Mouse (Mus musculus) forebrain, embryonic 15.5 days (tissue): ENCODE measurements around the gene Ifit3b. TPM values are rescaled to one million over a fixed set of nuclear protein-coding genes. Genes with fewer than 3 reads are reported as not detected.
"Not testable (repeated sequence)": the region's sequence is repeated elsewhere in the genome, so short reads cannot be mapped to it uniquely, and the experiment has no call there.

Experiments
- ATAC-seq: fragments of 200-750 bp; cut with Nextera tagmentation; replicated peaks from 2 replicates; pipeline ENCODE4 v1.8.0; 2017; ENCODE audit warnings: mild to moderate bottlenecking, moderate TSS enrichment, moderate library complexity
- H3K27ac ChIP-seq: fragments of 300-500 bp; sonication (generic); replicated peaks from 2 replicates; pipeline ENCODE4 v1.5.1; 2015; ENCODE audit warnings: mild to moderate bottlenecking, inconsistent platforms
- H3K27me3 ChIP-seq: fragments of 300-500 bp; sonication (generic); 2 replicates; pipeline ENCODE4 v1.6.1; 2015; ENCODE audit warnings: inconsistent platforms
- H3K36me3 ChIP-seq: fragments of 300-500 bp; sonication (generic); 2 replicates; pipeline ENCODE4 v1.6.1; 2015; ENCODE audit warnings: mild to moderate bottlenecking, inconsistent platforms
- H3K4me1 ChIP-seq: fragments of 300-500 bp; sonication (generic); 2 replicates; pipeline ENCODE4 v1.6.1; 2015; ENCODE audit warnings: inconsistent platforms
- H3K4me2 ChIP-seq: fragments of 300-500 bp; sonication (generic); replicated peaks from 2 replicates; pipeline ENCODE4 v1.6.1; 2015; ENCODE audit warnings: mild to moderate bottlenecking, inconsistent platforms
- H3K4me3 ChIP-seq: fragments of 300-500 bp; sonication (generic); 2 replicates; pipeline ENCODE4 v1.5.1; 2015; ENCODE audit warnings: mild to moderate bottlenecking, inconsistent platforms
- H3K9ac ChIP-seq: fragments of 300-500 bp; sonication (generic); replicated peaks from 2 replicates; pipeline ENCODE4 v1.6.1; 2015; ENCODE audit warnings: mild to moderate bottlenecking, inconsistent platforms
- H3K9me3 ChIP-seq: fragments of 300-500 bp; sonication (generic); 2 replicates; pipeline ENCODE4 v1.6.1; 2016; ENCODE audit warnings: inconsistent platforms
- WGBS: fragments of 180-500 bp; shearing (Covaris S2); methylation state at CpG from one replicate; pipeline ENCODE4 v1.1.7; 2015; ENCODE audit warnings: mixed read lengths; 5-methylcytosine and 5-hydroxymethylcytosine counted together
- polyA plus RNA-seq: library from polyadenylated mRNA; unstranded; fragments of >200 nt; fragmentation: Nextera tagmentation; extraction: Ambion mirVana; gene quantifications from 2 replicates; pipeline ENCODE4 v1.2.1, GENCODE M21; 2015

The Ifit3b gene
- polyA plus RNA-seq, 1 experiment from 2014 or later = 0.13 TPM

DNA sequence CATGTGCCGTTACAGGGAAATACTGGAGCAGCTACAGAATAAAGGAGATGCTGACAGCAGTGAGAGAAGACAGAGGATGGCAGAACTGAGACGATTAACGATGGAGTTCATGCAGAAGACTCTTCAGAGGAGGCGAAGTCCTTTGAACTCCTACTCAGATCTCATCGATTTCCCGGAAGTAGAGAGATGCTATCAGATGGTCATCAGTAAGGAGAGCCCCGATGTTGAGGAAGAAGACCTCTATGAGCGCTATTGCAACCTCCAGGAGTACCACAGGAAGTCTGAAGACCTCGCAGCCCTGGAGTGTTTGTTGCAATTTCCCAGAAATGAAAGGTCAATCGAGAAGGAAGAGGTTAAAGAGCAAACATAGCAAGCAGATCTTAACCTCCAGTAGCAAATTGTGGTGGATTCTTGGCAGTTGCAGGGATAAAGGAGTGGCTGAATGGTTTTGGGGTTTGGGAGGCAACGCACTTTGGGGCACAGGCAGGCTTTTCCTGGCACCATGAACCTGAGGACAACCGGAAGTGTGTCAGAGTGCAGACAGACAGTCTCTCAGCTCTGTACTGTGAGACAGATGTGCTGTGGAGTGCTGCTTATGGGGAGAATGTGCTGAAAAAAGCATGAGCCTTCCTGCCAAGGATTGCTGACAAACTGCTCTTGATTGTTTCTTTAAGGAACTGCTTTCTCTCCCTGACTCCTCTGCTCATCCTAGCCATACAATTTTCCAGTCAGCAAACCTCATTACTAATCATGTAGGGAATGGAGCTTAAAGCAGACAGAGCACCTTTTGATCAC is 19.7 kb upstream of the Ifit3b start:
- not testable (repeated sequence) for H3K4me3 ChIP-seq, H3K4me2 ChIP-seq, H3K27me3 ChIP-seq, H3K4me1 ChIP-seq, H3K27ac ChIP-seq, H3K9ac ChIP-seq, ATAC-seq, H3K36me3 ChIP-seq, H3K9me3 ChIP-seq
- WGBS = 91% methylated on average over 7 of the region's 12 CpGs

DNA sequence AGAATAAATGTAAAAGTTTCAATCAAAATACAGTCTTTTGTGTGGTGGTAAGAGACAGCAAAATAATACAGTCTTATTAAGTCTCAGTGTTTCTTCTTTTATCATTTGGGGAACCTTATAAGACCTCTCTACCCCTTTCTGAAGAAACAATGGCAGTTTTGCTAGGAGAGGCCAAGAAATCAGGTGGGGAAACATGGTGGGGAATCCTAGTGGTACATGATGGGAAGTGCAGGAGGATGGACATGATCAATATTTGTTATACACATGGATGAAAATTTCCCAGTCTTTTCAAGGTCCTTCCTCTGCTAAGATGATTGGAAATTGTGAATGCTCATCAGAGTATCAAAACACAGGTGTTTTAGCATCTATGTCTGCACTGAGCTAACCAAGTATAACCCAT is 18.8 kb upstream of the Ifit3b start:
- Histone ChIP-seq H3K4me2 (no peak overlapping the region), H3K27me3 (no peaks in the 10 kb centered on the region), H3K4me1 (no peaks in the 10 kb centered on the region), H3K36me3 (no peaks in the 10 kb centered on the region), H3K9ac (no peak overlapping the region), H3K4me3 (no peak overlapping the region), H3K9me3 (no peaks in the 10 kb centered on the region), H3K27ac (no peak overlapping the region)
- ATAC-seq = no peak

DNA sequence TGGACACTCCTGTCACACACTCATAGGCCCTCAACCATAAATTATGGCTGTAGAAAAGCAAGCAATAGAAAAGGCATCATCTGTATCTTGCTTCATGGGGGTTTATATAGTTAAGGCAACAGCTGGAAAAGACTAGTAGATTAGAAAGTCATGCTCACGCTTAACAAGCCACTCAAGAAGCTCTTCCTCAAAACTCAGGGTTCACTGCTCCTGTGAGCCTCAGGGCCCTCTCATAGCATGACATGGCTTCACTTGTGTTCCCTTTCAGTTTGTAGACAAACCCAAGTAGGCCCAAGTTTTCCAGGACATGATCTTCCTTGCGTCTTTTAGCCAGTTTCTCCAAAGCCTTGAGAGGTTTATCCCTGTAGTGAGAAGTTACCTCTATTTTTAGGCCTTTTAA is 14.3 kb upstream of the Ifit3b start:
- no peaks in the 10 kb centered on the region for H3K36me3 ChIP-seq
- no peak overlapping the region for H3K4me3 ChIP-seq
- H3K4me1 ChIP-seq = 0 out of 2 replicates have a peak, but pooled peaks cover 2% of the 10 kb centered on the region
- no peak overlapping the region for H3K27ac ChIP-seq
- H3K27me3 ChIP-seq = no peaks in the 10 kb centered on the region
- no peak overlapping the region for H3K4me2 ChIP-seq
- WGBS = 96% methylated on average over 2 of the region's 2 CpGs
- no peak overlapping the region for H3K9ac ChIP-seq
- ATAC-seq = no peak
- no peaks in the 10 kb centered on the region for H3K9me3 ChIP-seq

DNA sequence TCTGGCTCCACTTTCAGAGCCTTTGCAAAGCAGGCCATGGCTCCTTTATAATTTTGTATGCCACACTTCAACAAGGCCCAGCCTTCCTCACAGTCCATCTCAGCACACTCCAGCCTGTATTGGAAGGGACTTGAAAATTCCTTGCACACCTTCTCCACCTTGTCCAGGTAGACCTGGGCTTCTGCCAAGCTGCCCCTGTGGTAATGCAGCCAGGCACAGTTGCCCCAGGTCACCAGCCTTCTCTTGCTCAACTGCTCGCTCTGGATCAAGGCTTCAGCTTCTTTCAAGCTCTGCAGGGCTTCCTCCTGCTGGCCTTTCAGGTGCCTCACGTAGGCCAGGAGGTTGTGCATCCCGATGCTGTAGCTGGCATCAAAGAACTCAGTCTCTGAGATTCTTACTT is 13.2 kb upstream of the Ifit3b start:
- not testable (repeated sequence) for H3K4me2 ChIP-seq, H3K9me3 ChIP-seq, H3K4me1 ChIP-seq, H3K9ac ChIP-seq, H3K4me3 ChIP-seq, H3K36me3 ChIP-seq, H3K27me3 ChIP-seq, ATAC-seq, H3K27ac ChIP-seq
- whole genome bisulfite sequencing = 75% methylated on average over 3 of the region's 3 CpGs

DNA sequence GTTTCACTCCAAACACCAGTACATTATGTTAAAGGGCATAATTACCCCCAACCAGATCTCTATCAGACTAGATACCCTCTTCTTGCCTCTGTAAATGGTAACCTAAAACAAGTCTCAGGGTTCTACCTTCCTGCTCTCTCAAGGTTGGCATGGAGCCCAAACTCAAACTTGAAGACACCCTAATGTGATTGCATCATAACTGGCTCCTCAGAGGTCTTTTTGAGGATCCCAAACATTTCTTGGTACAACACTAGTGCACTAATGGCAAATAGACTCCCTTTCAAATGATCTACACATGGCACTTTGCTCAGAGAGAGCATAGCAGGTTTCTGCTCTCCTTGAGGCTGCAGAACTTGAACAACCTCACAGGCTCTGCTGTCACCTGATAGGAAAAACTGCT is 11.0 kb upstream of the Ifit3b start:
- Histone ChIP-seq H3K27ac (no peak overlapping the region), H3K27me3 (no peaks in the 10 kb centered on the region), H3K36me3 (no peaks in the 10 kb centered on the region), H3K9ac (no peak overlapping the region), H3K4me3 (no peak overlapping the region), H3K4me2 (no peak overlapping the region), H3K4me1 (0 out of 2 replicates have a peak, but pooled peaks cover 3% of the 10 kb centered on the region), H3K9me3 (no peaks in the 10 kb centered on the region)
- ATAC-seq = no peak

DNA sequence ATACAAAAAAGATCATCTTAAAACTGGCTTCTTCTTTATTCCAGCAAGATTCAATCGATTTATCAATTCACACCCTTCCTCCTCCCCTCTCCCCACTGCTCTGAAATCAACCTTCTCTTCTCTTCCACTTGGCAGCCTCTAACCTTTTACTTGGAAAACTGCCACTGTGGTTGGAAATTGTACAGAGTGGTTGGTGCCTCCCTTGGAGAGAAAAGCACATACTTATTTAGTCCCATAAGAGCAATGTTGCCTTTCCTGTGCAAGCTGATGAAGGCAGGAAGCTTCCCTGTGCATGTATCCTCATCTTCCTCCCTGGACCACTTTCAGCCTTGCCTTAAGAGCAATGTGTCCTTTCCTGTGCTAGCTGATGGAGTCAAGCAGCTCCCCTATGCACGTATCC is 9.4 kb upstream of the Ifit3b start:
- ATAC-seq = peak; percentile 72; the same call in 1 of the 2 replicates
- no peak overlapping the region for H3K9ac ChIP-seq
- H3K36me3 ChIP-seq = no peaks in the 10 kb centered on the region
- no peaks in the 10 kb centered on the region for H3K27me3 ChIP-seq
- H3K27ac ChIP-seq = no peak overlapping the region
- WGBS = 67% methylated on average over 2 of the region's 2 CpGs
- H3K9me3 ChIP-seq = no peaks in the 10 kb centered on the region
- H3K4me3 ChIP-seq = no peak overlapping the region
- no peak overlapping the region for H3K4me2 ChIP-seq
- 0 out of 2 replicates have a peak, but pooled peaks cover 3% of the 10 kb centered on the region for H3K4me1 ChIP-seq

DNA sequence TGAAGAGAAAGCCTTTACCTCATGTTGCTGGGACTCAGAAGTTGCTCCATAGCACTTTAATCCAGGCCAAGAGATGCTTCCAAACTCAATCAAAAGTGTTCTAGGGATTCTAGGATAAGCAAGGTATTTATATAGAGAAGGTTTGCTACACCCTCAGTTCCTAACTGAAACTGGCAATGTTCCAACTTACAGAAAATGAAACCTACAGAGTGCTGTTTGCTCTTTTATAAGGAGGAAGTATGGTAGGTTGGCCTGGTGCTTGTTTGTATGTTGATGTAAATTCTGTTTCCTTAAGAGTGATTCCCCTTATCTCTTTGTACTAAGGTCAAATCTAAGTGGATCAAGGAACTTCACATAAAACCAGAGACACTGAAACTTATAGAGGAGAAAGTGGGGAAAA is 8.5 kb upstream of the Ifit3b start:
- not testable (repeated sequence) for H3K4me1 ChIP-seq, ATAC-seq, H3K36me3 ChIP-seq, H3K27ac ChIP-seq, H3K9ac ChIP-seq, H3K27me3 ChIP-seq, H3K4me3 ChIP-seq, H3K9me3 ChIP-seq, H3K4me2 ChIP-seq

DNA sequence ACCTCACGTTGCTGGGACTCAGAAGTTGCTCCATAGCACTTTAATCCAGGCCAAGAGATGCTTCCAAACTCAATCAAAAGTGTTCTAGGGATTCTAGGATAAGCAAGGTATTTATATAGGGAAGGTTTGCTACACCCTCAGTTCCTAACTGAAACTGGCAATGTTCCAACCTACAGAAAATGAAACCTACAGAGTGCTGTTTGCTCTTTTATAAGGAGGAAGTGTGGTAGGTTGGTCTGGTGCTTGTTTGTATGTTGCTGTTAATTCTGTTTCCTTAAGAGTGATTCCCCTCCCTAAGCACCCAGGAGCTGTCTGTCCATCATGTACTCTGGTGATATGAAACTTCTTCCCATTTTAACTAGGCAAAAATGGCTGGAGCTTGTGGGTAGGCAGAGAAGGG is 5.9 kb upstream of the Ifit3b start, which contains the start of gene Ifit1bl1:
TSS of gene Ifit1bl1 (minus strand) at position 69 of the 400 bp plus-strand sequence.
- not testable (repeated sequence) for H3K9ac ChIP-seq, H3K4me1 ChIP-seq, H3K36me3 ChIP-seq, ATAC-seq, H3K27ac ChIP-seq, H3K27me3 ChIP-seq, H3K4me2 ChIP-seq, H3K9me3 ChIP-seq, H3K4me3 ChIP-seq
- 44% methylated on average over 1 of the region's 1 CpGs for WGBS

DNA sequence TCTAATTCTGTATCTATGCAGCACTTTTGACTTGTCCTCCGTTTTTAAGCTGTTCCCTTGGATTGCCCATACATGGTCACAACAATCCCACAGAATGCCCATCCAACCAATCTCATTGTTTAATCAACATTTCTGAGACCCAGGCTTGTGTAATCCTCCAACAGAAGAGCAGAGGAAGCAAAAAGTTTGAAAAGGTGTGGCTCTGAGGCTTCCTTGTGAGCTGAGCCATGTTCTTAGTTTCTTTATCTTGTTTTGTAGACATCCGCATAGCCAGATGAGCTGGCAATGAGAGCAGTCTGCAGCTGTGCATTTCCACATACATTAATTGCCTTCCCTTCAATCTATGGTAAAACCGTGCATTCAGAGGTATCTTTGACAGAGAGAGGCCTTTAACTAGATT is 2.3 kb upstream of the Ifit3b start:
- 91% methylated on average over 3 of the region's 3 CpGs for whole genome bisulfite sequencing
- no peak overlapping the region for H3K27ac ChIP-seq

DNA sequence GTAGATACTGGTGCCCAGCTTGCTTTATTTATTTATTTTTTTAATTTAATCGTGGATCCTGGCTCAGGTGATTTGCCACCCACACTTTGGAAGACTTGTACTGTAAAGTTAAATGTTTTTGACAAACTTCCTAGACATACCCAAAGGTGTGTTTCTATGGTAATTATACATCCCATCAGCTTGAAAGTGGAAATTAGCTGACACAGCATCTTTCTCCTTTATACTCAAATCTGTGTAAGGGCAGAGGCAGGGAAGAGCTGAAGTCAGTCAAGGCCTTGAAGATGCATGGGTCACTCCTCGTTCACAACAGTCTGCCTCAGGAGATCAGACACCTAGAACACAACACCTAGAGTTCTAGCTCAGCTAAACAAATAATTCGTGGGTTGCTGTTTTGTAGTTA is 2.3 kb downstream of the Ifit3b start:
- WGBS = 75% methylated on average over 3 of the region's 3 CpGs
- not testable (repeated sequence) for ATAC-seq, H3K27ac ChIP-seq, H3K36me3 ChIP-seq, H3K4me1 ChIP-seq, H3K9me3 ChIP-seq, H3K27me3 ChIP-seq, H3K4me3 ChIP-seq, H3K4me2 ChIP-seq, H3K9ac ChIP-seq

More for the DNA sequence above, 2.3 kb upstream of the Ifit3b start:
- Histone ChIP-seq H3K4me1 (0 out of 2 replicates have a peak, but pooled peaks cover 3% of the 10 kb centered on the region), H3K9ac (no peak overlapping the region), H3K27me3 (no peaks in the 10 kb centered on the region), H3K4me3 (no peak overlapping the region), H3K36me3 (no peaks in the 10 kb centered on the region), H3K9me3 (no peaks in the 10 kb centered on the region), H3K4me2 (no peak overlapping the region)
- no peak for ATAC-seq

DNA sequence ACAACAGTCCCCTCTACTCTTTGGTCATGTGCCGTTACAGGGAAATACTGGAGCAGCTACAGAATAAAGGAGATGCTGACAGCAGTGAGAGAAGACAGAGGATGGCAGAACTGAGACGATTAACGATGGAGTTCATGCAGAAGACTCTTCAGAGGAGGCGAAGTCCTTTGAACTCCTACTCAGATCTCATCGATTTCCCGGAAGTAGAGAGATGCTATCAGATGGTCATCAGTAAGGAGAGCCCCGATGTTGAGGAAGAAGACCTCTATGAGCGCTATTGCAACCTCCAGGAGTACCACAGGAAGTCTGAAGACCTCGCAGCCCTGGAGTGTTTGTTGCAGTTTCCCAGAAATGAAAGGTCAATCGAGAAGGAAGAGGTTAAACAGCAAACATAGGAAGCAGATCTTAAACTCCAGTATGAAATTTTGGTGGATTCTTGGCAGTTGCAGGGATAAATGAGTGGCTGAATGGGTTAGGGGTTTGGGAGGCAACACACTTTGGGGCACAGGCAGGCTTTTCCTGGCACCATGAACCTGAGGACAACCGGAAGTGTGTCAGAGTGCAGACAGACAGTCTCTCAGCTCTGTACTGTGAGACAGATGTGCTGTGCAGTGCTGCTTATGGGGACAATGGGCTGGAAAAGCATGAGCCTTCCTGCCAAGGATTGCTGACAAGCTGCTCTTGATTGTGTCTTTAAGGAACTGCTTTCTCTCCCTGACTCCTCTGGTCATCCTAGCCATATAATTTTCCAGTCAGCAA is 4.7 kb downstream of the Ifit3b start:
- H3K27me3 ChIP-seq, H3K9me3 ChIP-seq, H3K36me3 ChIP-seq, H3K4me3 ChIP-seq, H3K27ac ChIP-seq, H3K4me2 ChIP-seq, H3K4me1 ChIP-seq, H3K9ac ChIP-seq, ATAC-seq: not testable (repeated sequence)
- 86% methylated on average over 5 of the region's 11 CpGs for WGBS

DNA sequence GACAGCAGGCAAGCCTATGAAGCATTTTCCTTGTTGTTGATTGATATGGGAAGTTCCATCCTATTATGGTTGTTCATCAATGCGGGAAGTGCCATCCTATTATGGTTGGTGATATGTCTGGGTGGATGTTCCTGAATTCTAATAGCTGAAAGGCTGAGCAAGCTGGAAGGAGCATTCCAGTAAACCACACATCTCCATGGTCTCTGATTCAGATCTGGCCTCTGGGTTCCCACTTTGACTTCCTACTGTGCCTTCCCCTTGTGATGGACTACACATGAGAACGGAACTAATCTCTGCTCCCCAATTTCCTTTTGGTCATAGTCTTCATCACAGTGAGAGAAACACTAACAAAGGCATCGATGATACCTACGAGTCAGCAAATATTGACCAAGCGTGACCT is 13.1 kb downstream of the Ifit3b start:
- no peaks in the 10 kb centered on the region for H3K27me3 ChIP-seq
- no peaks in the 10 kb centered on the region for H3K36me3 ChIP-seq
- no peaks in the 10 kb centered on the region for H3K9me3 ChIP-seq
- no peak overlapping the region for H3K9ac ChIP-seq
- no peak overlapping the region for H3K27ac ChIP-seq
- 94% methylated on average over 5 of the region's 5 CpGs for WGBS
- H3K4me2 ChIP-seq = no peak overlapping the region
- no peaks in the 10 kb centered on the region for H3K4me1 ChIP-seq
- no peak for ATAC-seq
- H3K4me3 ChIP-seq = no peak overlapping the region
